Mouse (Mus musculus) bone marrow, adult 2 months (tissue): ENCODE measurements at regions not wholly inside any gene's neighbourhood (a gene's known extent, or its start where the extent isn't known, plus 50 kb on each side); places are given as distances from the start of the nearest gene placed in this dataset.

Source experiments
- CTCF ChIP-seq: fragments of 200-500 bp; IDR thresholded peaks from 2 replicates; pipeline ENCODE4 v1.5.1; 2011; ENCODE audit warnings: low read length, control low read depth; ENCODE audit not compliant: control insufficient read depth, insufficient read depth
- POLR2A ChIP-seq: fragments of 200-500 bp; IDR thresholded peaks from 2 replicates; pipeline ENCODE4 v1.6.1; 2011; ENCODE audit warnings: low read depth, mild to moderate bottlenecking, control low read depth, low read length, borderline replicate concordance; ENCODE audit not compliant: control insufficient read depth

- TF ChIP-seq POLR2A (no peak), CTCF (no peak)
Observed at GRCm38 (mm10) chr14:60456767-60457166, 83.7 kb downstream of the Amer2 start.
